Mouse (Mus musculus): ENCODE measurements around the gene Zic4.

DNA sequence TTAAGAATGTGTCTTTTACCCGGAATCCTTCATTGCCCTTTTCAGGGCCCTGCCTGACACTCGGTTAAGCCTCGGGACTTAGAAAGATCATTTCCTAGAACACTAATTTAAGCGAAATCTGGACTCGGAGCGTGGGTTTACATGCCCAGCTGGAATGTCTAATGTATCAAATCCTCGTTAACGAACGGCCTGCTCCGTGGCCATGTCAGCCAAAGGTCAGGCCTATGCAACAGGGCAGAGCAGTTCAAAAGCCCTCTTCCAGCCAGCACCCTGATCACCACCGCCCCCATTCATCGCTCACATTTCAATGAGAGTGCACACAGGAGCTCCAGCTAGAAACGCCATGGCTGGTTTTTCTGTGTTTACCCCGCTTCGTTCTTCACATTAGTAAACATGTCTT lies 9.4 kb upstream of the Zic4 start:
- TF ChIP-seq CHD2 (IDR thresholded peaks at IDR 0.05; ENCODE audit: low read depth, low read length) (no peak), HCFC1 (IDR thresholded peaks at IDR 0.05; ENCODE audit: borderline replicate concordance, insufficient read depth, low read length) (no peak), MAFK (IDR thresholded peaks at IDR 0.05; ENCODE audit: insufficient read depth, low read depth, low read length) (no peak)
